Mouse (Mus musculus): Measurements from ENCODE around the gene Sbf1. TPM values are rescaled to one million over a fixed set of nuclear protein-coding genes. Genes with fewer than 3 reads are reported as not detected.

Sbf1 gene
- total and polyA plus RNA-seq, 3 experiments: 42.5 to 145 (median 128) TPM

GRCm38 (mm10) chr15:89264485-89264884 is 50.6 kb downstream of the Sbf1 start:
- Histone ChIP-seq H3K4me1 (ENCODE audit: insufficient read depth, low read depth, low read length) (no peaks in the 10 kb centered on the region), H3K9me3 (replicated peaks) (no peaks in the 10 kb centered on the region), H3K36me3 (replicated peaks) (peaks cover 75% of the 10 kb centered on the region), H3K4me3 (ENCODE audit: low read depth, low read length) (no peak overlapping the region), H3K27me3 (ENCODE audit: insufficient read depth, low read length) (no peaks in the 10 kb centered on the region)
- TF ChIP-seq POLR2AphosphoS5 (IDR thresholded peaks at IDR 0.05; ENCODE audit: insufficient replicate concordance, low read depth, low read length) (no peak), TAL1 (conservative IDR thresholded peaks at IDR 0.05; ENCODE audit: low read depth, low read length) (no peak), GATA1 (IDR thresholded peaks at IDR 0.05; ENCODE audit: borderline replicate concordance, low read length) (no peak), GATA2 (IDR thresholded peaks at IDR 0.05; ENCODE audit: borderline replicate concordance, low read depth, low read length) (no peak), CTCF (IDR thresholded peaks at IDR 0.05; ENCODE audit: low read depth, low read length) (no peak)
- DNase-seq (ENCODE audit: low spot score) (no peak), ATAC-seq (ENCODE audit: extremely low read depth, insufficient number of reproducible peaks, low FRiP score, poor library complexity, severe bottlenecking) (no peak)

GRCm38 (mm10) chr15:89258997-89259396 is 56.1 kb downstream of the Sbf1 start:
- ATAC-seq (ENCODE audit: extremely low read depth, insufficient number of reproducible peaks, low FRiP score, poor library complexity, severe bottlenecking) (no peak), DNase-seq (ENCODE audit: low spot score) (no peak)
- H3K4me1 ChIP-seq (ENCODE audit: insufficient read depth, low read depth, low read length): no peaks in the 10 kb centered on the region
- no peaks in the 10 kb centered on the region for H3K9me3 ChIP-seq (replicated peaks)
- H3K27me3 ChIP-seq (ENCODE audit: insufficient read depth, low read length): no peaks in the 10 kb centered on the region
- no peak for TF ChIP-seq TAL1 (conservative IDR thresholded peaks at IDR 0.05; ENCODE audit: low read depth, low read length)
- TF ChIP-seq POLR2AphosphoS5 (IDR thresholded peaks at IDR 0.05; ENCODE audit: insufficient replicate concordance, low read depth, low read length): no peak
- no peak for TF ChIP-seq CTCF (IDR thresholded peaks at IDR 0.05; ENCODE audit: low read depth, low read length)
- no peak for TF ChIP-seq GATA2 (IDR thresholded peaks at IDR 0.05; ENCODE audit: borderline replicate concordance, low read depth, low read length)
- no peak for TF ChIP-seq GATA1 (IDR thresholded peaks at IDR 0.05; ENCODE audit: borderline replicate concordance, low read length)
- H3K4me3 ChIP-seq (ENCODE audit: low read depth, low read length): no peak overlapping the region
- H3K36me3 ChIP-seq (replicated peaks): peaks cover 85% of the 10 kb centered on the region

GRCm38 (mm10) chr15:89255330-89255729 is 59.8 kb downstream of the Sbf1 start:
- no peak overlapping the region for H3K4me3 ChIP-seq (ENCODE audit: low read depth, low read length)
- DNase-seq (ENCODE audit: low spot score): no peak
- peaks cover 86% of the 10 kb centered on the region for H3K36me3 ChIP-seq (replicated peaks)
- H3K4me1 ChIP-seq (ENCODE audit: insufficient read depth, low read depth, low read length): no peaks in the 10 kb centered on the region
- no peaks in the 10 kb centered on the region for H3K9me3 ChIP-seq (replicated peaks)
- TF ChIP-seq CTCF (IDR thresholded peaks at IDR 0.05; ENCODE audit: low read depth, low read length) (no peak), GATA1 (IDR thresholded peaks at IDR 0.05; ENCODE audit: borderline replicate concordance, low read length) (no peak), POLR2AphosphoS5 (IDR thresholded peaks at IDR 0.05; ENCODE audit: insufficient replicate concordance, low read depth, low read length) (no peak), TAL1 (conservative IDR thresholded peaks at IDR 0.05; ENCODE audit: low read depth, low read length) (no peak), GATA2 (IDR thresholded peaks at IDR 0.05; ENCODE audit: borderline replicate concordance, low read depth, low read length) (no peak)
- no peak for ATAC-seq (ENCODE audit: extremely low read depth, insufficient number of reproducible peaks, low FRiP score, poor library complexity, severe bottlenecking)
- no peaks in the 10 kb centered on the region for H3K27me3 ChIP-seq (ENCODE audit: insufficient read depth, low read length)

GRCm38 (mm10) chr15:89249063-89249462 is 66.0 kb downstream of the Sbf1 start:
- DNase-seq (ENCODE audit: low spot score) (no peak), ATAC-seq (ENCODE audit: extremely low read depth, insufficient number of reproducible peaks, low FRiP score, poor library complexity, severe bottlenecking) (no peak)
- TF ChIP-seq CTCF (IDR thresholded peaks at IDR 0.05; ENCODE audit: low read depth, low read length): no peak
- TF ChIP-seq POLR2AphosphoS5 (IDR thresholded peaks at IDR 0.05; ENCODE audit: insufficient replicate concordance, low read depth, low read length): no peak
- TF ChIP-seq GATA2 (IDR thresholded peaks at IDR 0.05; ENCODE audit: borderline replicate concordance, low read depth, low read length): no peak
- no peak for TF ChIP-seq GATA1 (IDR thresholded peaks at IDR 0.05; ENCODE audit: borderline replicate concordance, low read length)
- no peak for TF ChIP-seq TAL1 (conservative IDR thresholded peaks at IDR 0.05; ENCODE audit: low read depth, low read length)
- peaks cover 66% of the 10 kb centered on the region for H3K36me3 ChIP-seq (replicated peaks)
- no peaks in the 10 kb centered on the region for H3K4me1 ChIP-seq (ENCODE audit: insufficient read depth, low read depth, low read length)
- no peaks in the 10 kb centered on the region for H3K27me3 ChIP-seq (ENCODE audit: insufficient read depth, low read length)
- H3K4me3 ChIP-seq (ENCODE audit: low read depth, low read length): no peak overlapping the region
- no peaks in the 10 kb centered on the region for H3K9me3 ChIP-seq (replicated peaks)

GRCm38 (mm10) chr15:89241025-89241424 is 74.1 kb downstream of the Sbf1 start:
- no peak for ATAC-seq (ENCODE audit: extremely low read depth, insufficient number of reproducible peaks, low FRiP score, poor library complexity, severe bottlenecking)
- H3K27me3 ChIP-seq (ENCODE audit: insufficient read depth, low read length): no peaks in the 10 kb centered on the region
- DNase-seq (ENCODE audit: low spot score): no peak
- H3K4me3 ChIP-seq (ENCODE audit: low read depth, low read length): no peak overlapping the region
- peaks cover 57% of the 10 kb centered on the region for H3K36me3 ChIP-seq (replicated peaks)
- TF ChIP-seq GATA1 (IDR thresholded peaks at IDR 0.05; ENCODE audit: borderline replicate concordance, low read length) (no peak), POLR2AphosphoS5 (IDR thresholded peaks at IDR 0.05; ENCODE audit: insufficient replicate concordance, low read depth, low read length) (no peak), GATA2 (IDR thresholded peaks at IDR 0.05; ENCODE audit: borderline replicate concordance, low read depth, low read length) (no peak), TAL1 (conservative IDR thresholded peaks at IDR 0.05; ENCODE audit: low read depth, low read length) (no peak), CTCF (IDR thresholded peaks at IDR 0.05; ENCODE audit: low read depth, low read length) (no peak)
- H3K4me1 ChIP-seq (ENCODE audit: insufficient read depth, low read depth, low read length): peaks cover 12% of the 10 kb centered on the region
- H3K9me3 ChIP-seq (replicated peaks): no peaks in the 10 kb centered on the region

GRCm38 (mm10) chr15:89239751-89240392 is 75.2 kb downstream of the Sbf1 start:
- no peak overlapping the region for H3K4me3 ChIP-seq (ENCODE audit: low read depth, low read length)
- H3K36me3 ChIP-seq (replicated peaks): peaks cover 54% of the 10 kb centered on the region
- TF ChIP-seq POLR2AphosphoS5 (IDR thresholded peaks at IDR 0.05; ENCODE audit: insufficient replicate concordance, low read depth, low read length) (no peak), TAL1 (conservative IDR thresholded peaks at IDR 0.05; ENCODE audit: low read depth, low read length) (no peak), CTCF (IDR thresholded peaks at IDR 0.05; ENCODE audit: low read depth, low read length) (no peak), GATA1 (IDR thresholded peaks at IDR 0.05; ENCODE audit: borderline replicate concordance, low read length) (no peak), GATA2 (IDR thresholded peaks at IDR 0.05; ENCODE audit: borderline replicate concordance, low read depth, low read length) (no peak)
- no peaks in the 10 kb centered on the region for H3K27me3 ChIP-seq (ENCODE audit: insufficient read depth, low read length)
- no peaks in the 10 kb centered on the region for H3K9me3 ChIP-seq (replicated peaks)
- DNase-seq (ENCODE audit: low spot score): peak; percentile 47
- peak; percentile 73 for ATAC-seq (ENCODE audit: extremely low read depth, insufficient number of reproducible peaks, low FRiP score, poor library complexity, severe bottlenecking)
- peaks cover 12% of the 10 kb centered on the region for H3K4me1 ChIP-seq (ENCODE audit: insufficient read depth, low read depth, low read length)

Other genes with a start within 250 kb of the Sbf1 start
Only the 20 nearest of the 25 such genes appear.
- gene Mapk12, start 174.6 kb downstream of the Sbf1 start, total RNA-seq (2014; fragmentation: Nextera tagmentation): not detected in 2 replicates
- gene Mapk12, start 174.6 kb downstream of the Sbf1 start, total RNA-seq (2017): 0.16 TPM in 1 of 2 replicates, not detected in the other
- not detected in 2 replicates for gene Mapk12, start 174.6 kb downstream of the Sbf1 start, polyA plus RNA-seq (2012)
- not detected in 2 replicates for gene Mapk11, start 165.7 kb downstream of the Sbf1 start, total RNA-seq (2014; fragmentation: Nextera tagmentation)
- gene Mapk11, start 165.7 kb downstream of the Sbf1 start, total RNA-seq (2017): 0.38 and 0.46 TPM in 2 replicates
- gene Mapk11, start 165.7 kb downstream of the Sbf1 start, polyA plus RNA-seq (2012): 0.07 TPM in 1 of 2 replicates, not detected in the other
- gene Plxnb2, start 134.5 kb downstream of the Sbf1 start, total RNA-seq (2014; fragmentation: Nextera tagmentation): 9.9 and 10.6 TPM in 2 replicates
- gene Plxnb2, start 134.5 kb downstream of the Sbf1 start, total RNA-seq (2017): 1.8 and 3.1 TPM in 2 replicates
- 15.5 and 17.6 TPM in 2 replicates for gene Plxnb2, start 134.5 kb downstream of the Sbf1 start, polyA plus RNA-seq (2012)
- 3.5 and 4.0 TPM in 2 replicates for gene Dennd6b, start 118.8 kb downstream of the Sbf1 start, total RNA-seq (2014; fragmentation: Nextera tagmentation)
- 1.8 and 2.3 TPM in 2 replicates for gene Dennd6b, start 118.8 kb downstream of the Sbf1 start, total RNA-seq (2017)
- 7.3 and 7.6 TPM in 2 replicates for gene Dennd6b, start 118.8 kb downstream of the Sbf1 start, polyA plus RNA-seq (2012)
- gene Ppp6r2, start 103.8 kb downstream of the Sbf1 start, total RNA-seq (2014; fragmentation: Nextera tagmentation): 47.6 and 65.5 TPM in 2 replicates
- 34.9 and 104 TPM in 2 replicates for gene Ppp6r2, start 103.8 kb downstream of the Sbf1 start, total RNA-seq (2017)
- 105 and 107 TPM in 2 replicates for gene Ppp6r2, start 103.8 kb downstream of the Sbf1 start, polyA plus RNA-seq (2012)
- gene Adm2, start 7.4 kb upstream of the Sbf1 start, total RNA-seq (2014; fragmentation: Nextera tagmentation): not detected in 2 replicates
- not detected in 2 replicates for gene Adm2, start 7.4 kb upstream of the Sbf1 start, total RNA-seq (2017)
- gene Adm2, start 7.4 kb upstream of the Sbf1 start, polyA plus RNA-seq (2012): 0.11 and 0.12 TPM in 2 replicates
- not detected in 2 replicates for gene Miox, start 19.1 kb upstream of the Sbf1 start, total RNA-seq (2014; fragmentation: Nextera tagmentation)
- gene Miox, start 19.1 kb upstream of the Sbf1 start, total RNA-seq (2017): 0.11 and 0.12 TPM in 2 replicates
- gene Miox, start 19.1 kb upstream of the Sbf1 start, polyA plus RNA-seq (2012): not detected in 2 replicates
- 42.7 and 76.3 TPM in 2 replicates for gene Lmf2, start 40.3 kb upstream of the Sbf1 start, total RNA-seq (2014; fragmentation: Nextera tagmentation)
- 13.7 and 15.3 TPM in 2 replicates for gene Lmf2, start 40.3 kb upstream of the Sbf1 start, total RNA-seq (2017)
- gene Lmf2, start 40.3 kb upstream of the Sbf1 start, polyA plus RNA-seq (2012): 116 and 125 TPM in 2 replicates
- 147 and 164 TPM in 2 replicates for gene Ncaph2, start 40.4 kb upstream of the Sbf1 start, total RNA-seq (2014; fragmentation: Nextera tagmentation)
- 130 and 148 TPM in 2 replicates for gene Ncaph2, start 40.4 kb upstream of the Sbf1 start, total RNA-seq (2017)
- 68.4 and 78.1 TPM in 2 replicates for gene Ncaph2, start 40.4 kb upstream of the Sbf1 start, polyA plus RNA-seq (2012)
- 9.5 and 15.0 TPM in 2 replicates for gene Sco2, start 58.5 kb upstream of the Sbf1 start, total RNA-seq (2014; fragmentation: Nextera tagmentation)
- 26.2 and 27.8 TPM in 2 replicates for gene Sco2, start 58.5 kb upstream of the Sbf1 start, total RNA-seq (2017)
- 62.3 and 64.6 TPM in 2 replicates for gene Sco2, start 58.5 kb upstream of the Sbf1 start, polyA plus RNA-seq (2012)
- not detected in 2 replicates for gene Tymp, start 61.7 kb upstream of the Sbf1 start, total RNA-seq (2014; fragmentation: Nextera tagmentation)
- 0.27 and 0.35 TPM in 2 replicates for gene Tymp, start 61.7 kb upstream of the Sbf1 start, total RNA-seq (2017)
- 0.61 and 0.69 TPM in 2 replicates for gene Tymp, start 61.7 kb upstream of the Sbf1 start, polyA plus RNA-seq (2012)
- not detected in 2 replicates for gene Odf3b, start 64.0 kb upstream of the Sbf1 start, total RNA-seq (2014; fragmentation: Nextera tagmentation)
- not detected in 2 replicates for gene Odf3b, start 64.0 kb upstream of the Sbf1 start, total RNA-seq (2017)
- gene Odf3b, start 64.0 kb upstream of the Sbf1 start, polyA plus RNA-seq (2012): not detected in 2 replicates
- not detected in 2 replicates for gene Klhdc7b, start 69.6 kb upstream of the Sbf1 start, total RNA-seq (2014; fragmentation: Nextera tagmentation)
- 0.05 TPM in 1 of 2 replicates, not detected in the other for gene Klhdc7b, start 69.6 kb upstream of the Sbf1 start, total RNA-seq (2017)
- gene Klhdc7b, start 69.6 kb upstream of the Sbf1 start, polyA plus RNA-seq (2012): not detected in 2 replicates
- not detected in 2 replicates for gene Syce3, start 95.2 kb upstream of the Sbf1 start, total RNA-seq (2014; fragmentation: Nextera tagmentation)
- not detected in 2 replicates for gene Syce3, start 95.2 kb upstream of the Sbf1 start, total RNA-seq (2017)
- not detected in 2 replicates for gene Syce3, start 95.2 kb upstream of the Sbf1 start, polyA plus RNA-seq (2012)
- gene Cpt1b, start 110.6 kb upstream of the Sbf1 start, total RNA-seq (2014; fragmentation: Nextera tagmentation): 3.7 and 7.7 TPM in 2 replicates
- gene Cpt1b, start 110.6 kb upstream of the Sbf1 start, total RNA-seq (2017): 2.1 and 2.6 TPM in 2 replicates
- gene Cpt1b, start 110.6 kb upstream of the Sbf1 start, polyA plus RNA-seq (2012): 0.77 and 0.88 TPM in 2 replicates
- gene C730034F03Rik, start 114.3 kb upstream of the Sbf1 start, total RNA-seq (2014; fragmentation: Nextera tagmentation): 4.9 and 7.4 TPM in 2 replicates
- 2.6 and 4.9 TPM in 2 replicates for gene C730034F03Rik, start 114.3 kb upstream of the Sbf1 start, total RNA-seq (2017)
- 0.24 and 0.25 TPM in 2 replicates for gene C730034F03Rik, start 114.3 kb upstream of the Sbf1 start, polyA plus RNA-seq (2012)
- not detected in 2 replicates for gene Gm44502, start 114.4 kb upstream of the Sbf1 start, total RNA-seq (2014; fragmentation: Nextera tagmentation)
- 0.12 and 0.71 TPM in 2 replicates for gene Gm44502, start 114.4 kb upstream of the Sbf1 start, total RNA-seq (2017)
- gene Gm44502, start 114.4 kb upstream of the Sbf1 start, polyA plus RNA-seq (2012): 0.93 and 1.3 TPM in 2 replicates
- 19.3 and 32.8 TPM in 2 replicates for gene Chkb, start 114.6 kb upstream of the Sbf1 start, total RNA-seq (2014; fragmentation: Nextera tagmentation)
- gene Chkb, start 114.6 kb upstream of the Sbf1 start, total RNA-seq (2017): 42.5 and 51.0 TPM in 2 replicates
- gene Chkb, start 114.6 kb upstream of the Sbf1 start, polyA plus RNA-seq (2012): 75.9 and 85.4 TPM in 2 replicates
- gene Mapk8ip2, start 138.6 kb upstream of the Sbf1 start, total RNA-seq (2014; fragmentation: Nextera tagmentation): not detected in 2 replicates
- gene Mapk8ip2, start 138.6 kb upstream of the Sbf1 start, total RNA-seq (2017): 0.05 TPM in 1 of 2 replicates, not detected in the other
- gene Mapk8ip2, start 138.6 kb upstream of the Sbf1 start, polyA plus RNA-seq (2012): 0.01 TPM in 1 of 2 replicates, not detected in the other
- 12.2 and 12.8 TPM in 2 replicates for gene Arsa, start 162.1 kb upstream of the Sbf1 start, total RNA-seq (2014; fragmentation: Nextera tagmentation)
- 21.1 and 25.4 TPM in 2 replicates for gene Arsa, start 162.1 kb upstream of the Sbf1 start, total RNA-seq (2017)
- 37.5 and 39.2 TPM in 2 replicates for gene Arsa, start 162.1 kb upstream of the Sbf1 start, polyA plus RNA-seq (2012)

Data from G1E (cell line).